1 mouse cellular context compared by ENCODE assay signal in the genomic region with DNA sequence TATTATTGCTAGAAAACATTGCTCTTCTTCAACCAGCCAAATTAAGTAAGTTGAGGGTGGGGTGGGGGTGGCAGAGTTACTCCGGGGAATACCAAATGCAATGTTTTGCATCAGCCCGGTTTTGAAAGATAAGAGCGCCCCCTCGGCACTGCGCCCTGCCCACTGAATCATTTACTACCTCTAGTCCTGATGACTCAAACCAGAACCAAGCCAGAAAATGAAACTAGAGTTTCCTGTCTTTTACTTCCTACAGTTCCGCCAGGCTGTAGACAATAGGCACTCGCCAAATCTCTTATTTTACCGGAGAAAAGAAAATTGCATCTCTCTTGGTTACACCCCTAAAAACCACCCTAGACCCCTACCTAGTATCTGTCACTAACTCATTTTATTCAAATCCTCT.
TF ChIP-seq lines count a peak whose summit lies in the region.

No protein-coding gene starts in this region.

TF ChIP-seq in CH12.LX, 34 proteins besides CTCF, POLR2A, EP300 and RAD21 (continued from another document):
- peak; percentile 58; the same call in 1 of the 2 replicates for TF ChIP-seq NELFE (IDR thresholded peaks at IDR 0.05; ENCODE audit: low read depth, low read length)
- peak; percentile 73 for TF ChIP-seq BHLHE40 (IDR thresholded peaks at IDR 0.05; ENCODE audit: low read depth, low read length)
- peak; percentile 53 for TF ChIP-seq HCFC1 (IDR thresholded peaks at IDR 0.05; ENCODE audit: low read depth, low read length)
- peak; percentile 99 for TF ChIP-seq JUND (conservative IDR thresholded peaks at IDR 0.05; ENCODE audit: low read depth, low read length)
- TF ChIP-seq MEF2A (IDR thresholded peaks at IDR 0.05; ENCODE audit: borderline replicate concordance, low read depth, low read length), result peak; percentile 88
- TF ChIP-seq ELF1 (IDR thresholded peaks at IDR 0.05; ENCODE audit: low read depth, low read length), result peak; percentile 77
- TF ChIP-seq MXI1 (IDR thresholded peaks at IDR 0.05; ENCODE audit: low read depth, low read length), result peak; percentile 38; the same call in 1 of the 2 replicates
- no peak for TF ChIP-seq ZC3H11A (IDR thresholded peaks at IDR 0.05; ENCODE audit: low read depth, low read length)
- no peak for TF ChIP-seq USF2 (conservative IDR thresholded peaks at IDR 0.05; ENCODE audit: low read depth, low read length)
- peak; percentile 85 for TF ChIP-seq SIN3A (IDR thresholded peaks at IDR 0.05; ENCODE audit: low read length)
- no peak for TF ChIP-seq ZKSCAN1 (IDR thresholded peaks at IDR 0.05; ENCODE audit: borderline replicate concordance, low read depth, low read length)
